Mouse (Mus musculus) heart, postnatal 0 days (tissue): ENCODE results near the gene Dnttip1.

Source experiments
- CTCF ChIP-seq: IDR thresholded peaks from 2 replicates; pipeline ENCODE4 v1.5.1; 2016; ENCODE audit warnings: antibody characterized with exemption, control low read depth, low read depth
- EP300 ChIP-seq: IDR thresholded peaks from 2 replicates; pipeline ENCODE4 v1.6.1; 2016; ENCODE audit warnings: antibody characterized with exemption, low read depth

DNA sequence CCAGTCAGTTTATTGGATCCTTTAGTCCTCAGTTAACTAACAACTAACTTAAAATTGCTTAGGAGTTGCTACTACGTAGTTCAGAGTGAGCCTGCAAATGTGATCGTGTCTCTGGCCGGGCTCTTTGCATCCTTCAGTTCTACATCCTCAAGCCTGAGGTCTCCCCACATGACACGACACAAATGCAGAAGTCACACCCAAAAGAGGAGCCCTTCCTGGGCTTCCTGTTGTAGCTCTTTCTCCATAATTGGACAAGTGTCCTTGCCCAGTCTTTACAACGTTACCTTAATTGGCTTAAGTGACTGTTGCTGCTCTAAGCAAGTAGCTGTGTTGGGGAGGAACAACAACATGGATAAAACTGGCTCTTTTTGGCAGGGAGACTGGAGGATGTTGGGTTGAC is 69.6 kb downstream of the Dnttip1 start:
- TF ChIP-seq CTCF (no peak), EP300 (no peak)
